Mouse (Mus musculus) gastrocnemius, adult 8-10 months (tissue): ENCODE measurements around the gene 9330182L06Rik. TPM values are rescaled to one million over a fixed set of nuclear protein-coding genes. Genes with fewer than 3 reads are reported as not detected.

Experiments
- DNase-seq, 2 experiments: peaks; one replicate each; pipeline ENCODE4 v3.0.0; 2022; ENCODE audit warnings: low spot score in 2 of 2
- total RNA-seq, 4 experiments: library from RNA; stranded (reverse); gene quantifications; 2 replicates each; pipeline ENCODE4 v1.2.4; 2022

The 9330182L06Rik gene
- total RNA-seq, 4 experiments from 2014 or later, result 0.13 to 0.29 TPM; not detected in 2

DNA sequence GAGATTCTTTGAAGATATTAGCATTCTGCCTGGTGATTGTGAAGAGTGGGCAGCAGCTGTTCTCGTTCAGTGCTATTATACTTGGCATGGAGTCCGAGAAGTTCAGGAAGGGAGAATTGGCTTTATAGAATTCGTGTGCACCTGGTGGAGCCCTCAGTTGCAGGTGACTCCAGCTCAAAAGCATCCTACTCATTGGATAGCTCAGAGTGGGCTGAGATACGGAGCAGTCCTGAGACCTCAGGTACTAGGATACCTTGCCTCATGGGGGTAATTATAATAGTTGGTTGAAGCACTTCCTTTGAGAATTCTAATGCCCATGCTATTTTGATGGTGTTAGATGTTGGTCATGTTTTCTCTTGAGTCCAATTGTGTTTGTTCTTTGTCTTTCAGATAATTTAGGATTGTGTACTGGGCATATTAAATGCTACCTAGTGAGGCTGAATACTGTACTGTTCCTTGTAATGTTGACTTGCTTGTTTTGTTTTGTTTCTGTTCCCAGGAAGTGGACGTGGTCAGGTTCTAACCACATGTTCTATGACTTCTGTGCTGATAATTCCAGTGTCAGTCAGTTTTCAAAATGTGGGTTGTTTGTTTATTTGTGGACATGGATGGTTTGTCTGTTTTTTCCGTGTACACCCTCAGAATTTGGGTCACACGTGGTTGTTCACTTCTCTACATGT lies 96.2 kb downstream of the 9330182L06Rik start:
- no peak for DNase-seq

DNA sequence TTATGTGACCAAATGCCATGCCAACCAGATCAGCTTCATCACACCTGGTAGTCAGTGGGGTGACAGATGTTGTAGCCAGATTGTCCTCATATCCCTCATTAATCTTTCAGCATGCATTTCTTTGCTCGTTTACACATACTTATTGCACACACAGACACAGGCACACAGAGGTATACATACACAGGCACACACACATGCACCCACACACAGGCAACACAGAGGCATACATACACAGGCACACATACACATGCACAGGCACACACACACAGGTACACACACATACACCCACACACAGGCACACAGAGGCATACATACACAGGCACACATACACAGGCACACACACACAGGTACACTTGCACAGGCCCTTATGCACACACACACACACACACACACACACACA lies 99.0 kb downstream of the 9330182L06Rik start:
- no peak for DNase-seq

DNA sequence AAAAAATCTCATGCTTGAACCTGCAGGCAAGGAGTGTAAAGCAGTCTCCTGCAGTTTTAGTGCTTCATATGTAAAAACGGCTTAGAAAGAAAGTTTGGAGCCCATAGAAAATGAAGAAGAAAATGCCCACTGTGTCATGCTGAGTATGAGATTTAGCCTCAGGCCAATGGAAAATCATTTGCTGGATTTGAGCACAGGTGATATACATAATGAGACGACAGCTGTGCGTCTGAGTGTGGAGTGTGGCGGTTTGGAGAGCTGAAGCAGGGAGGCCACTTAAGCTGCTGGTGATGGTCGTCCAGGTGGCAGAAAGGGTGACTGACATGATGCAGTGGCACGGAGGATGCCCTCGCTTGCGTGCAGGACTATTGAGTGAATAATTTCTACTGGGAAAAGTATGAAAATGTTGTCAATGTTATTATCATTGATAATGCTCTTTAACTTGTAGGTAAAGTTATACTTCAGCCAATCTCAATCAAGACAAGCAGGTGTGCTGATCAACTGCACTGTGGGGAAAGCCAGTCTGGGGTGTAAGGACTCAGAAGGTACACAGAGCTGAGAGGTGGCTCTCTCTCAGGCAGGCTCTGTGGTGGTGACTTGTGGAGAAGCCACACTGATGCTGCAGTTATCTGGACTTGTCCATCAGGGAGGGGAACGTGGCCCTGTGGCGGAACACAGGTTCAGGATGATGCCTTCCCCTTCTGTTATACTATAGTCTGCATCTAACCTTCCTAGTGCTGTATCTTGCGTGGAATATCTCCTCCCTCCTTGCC lies 102.2 kb downstream of the 9330182L06Rik start:
- DNase-seq, result no peak

DNA sequence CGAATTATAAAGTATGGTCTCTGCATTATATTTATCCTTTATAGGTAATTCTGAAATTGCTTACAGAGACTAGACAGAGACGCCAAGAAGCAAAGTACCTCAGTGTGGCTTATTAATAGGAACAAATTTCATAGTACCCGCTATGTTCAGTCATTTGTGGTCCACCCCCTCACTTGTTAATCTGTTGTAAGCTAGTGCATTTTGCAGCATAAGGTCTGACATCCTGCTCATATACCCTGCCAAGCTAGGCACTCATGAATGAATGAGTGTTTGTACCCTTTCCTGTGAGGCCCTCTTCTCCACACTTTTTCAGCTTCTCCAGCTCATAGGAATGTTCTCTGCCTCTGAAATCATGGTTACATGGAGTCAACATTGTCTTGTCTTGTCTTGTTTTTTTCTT lies 105.2 kb downstream of the 9330182L06Rik start:
- no peak for DNase-seq

DNA sequence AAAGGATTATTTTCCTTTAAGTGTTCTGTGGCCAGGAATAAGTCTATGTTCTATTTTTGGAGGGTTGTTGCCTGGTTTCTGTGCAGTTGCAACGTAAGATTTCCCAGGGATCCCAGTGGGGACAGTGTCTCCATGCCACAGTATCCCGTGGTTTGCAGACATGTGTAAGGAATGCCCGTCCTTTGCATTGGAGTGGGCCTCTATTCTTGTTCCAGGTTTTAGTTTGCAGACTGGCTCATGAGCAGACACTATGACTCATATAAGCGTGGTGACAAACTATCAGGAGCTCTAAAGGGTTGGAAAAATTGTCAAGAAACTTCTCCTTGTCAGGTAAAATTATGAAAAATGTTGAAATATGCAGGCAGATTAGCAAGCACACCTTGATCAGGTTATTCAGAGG lies 107.4 kb downstream of the 9330182L06Rik start:
- DNase-seq, result no peak

DNA sequence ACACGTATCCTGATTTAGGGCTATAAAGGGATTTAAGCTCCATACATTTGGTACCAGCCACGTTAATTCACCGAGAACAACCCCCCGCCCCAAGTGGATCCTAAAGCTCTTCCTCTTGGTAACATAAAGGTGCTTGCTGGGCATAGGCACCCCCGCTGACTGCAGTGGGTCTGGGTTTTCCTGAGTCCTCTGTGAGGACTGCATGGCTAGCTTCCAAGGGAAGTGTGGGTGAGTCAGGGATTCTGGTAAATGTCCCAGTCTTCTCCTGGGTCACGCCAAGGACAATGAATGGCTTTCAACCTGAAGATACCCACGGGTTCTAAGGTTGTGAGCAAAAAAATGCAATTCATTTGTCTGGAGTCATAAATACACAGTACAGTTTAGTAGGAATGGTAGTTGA lies 124.0 kb downstream of the 9330182L06Rik start:
- no peak for DNase-seq

DNA sequence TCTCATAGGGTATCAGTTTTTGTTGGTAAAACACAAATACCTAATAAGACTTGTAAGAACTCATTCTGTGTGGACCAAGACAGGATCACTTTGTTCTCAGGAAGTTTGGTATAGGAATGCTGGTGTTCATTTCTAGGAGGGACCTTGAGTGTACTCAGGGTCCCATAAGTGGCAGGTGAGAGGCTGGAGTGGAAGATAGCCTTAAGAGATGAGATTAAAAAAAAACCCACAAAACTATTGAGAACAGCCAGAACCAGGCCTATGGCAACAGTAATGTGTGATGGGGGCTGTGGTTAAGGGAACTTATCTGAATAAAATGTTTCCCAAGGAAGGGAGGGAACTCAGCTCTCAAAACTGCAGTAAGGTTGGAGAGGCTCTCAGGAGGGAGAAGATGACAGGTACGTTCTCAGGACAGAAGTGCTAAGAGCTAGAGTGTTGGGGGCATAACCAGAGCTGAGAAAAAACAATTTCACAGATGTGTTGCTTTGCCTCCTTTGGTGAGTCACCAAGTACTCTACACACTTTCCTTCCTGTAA lies 126.0 kb downstream of the 9330182L06Rik start:
- DNase-seq, result no peak

DNA sequence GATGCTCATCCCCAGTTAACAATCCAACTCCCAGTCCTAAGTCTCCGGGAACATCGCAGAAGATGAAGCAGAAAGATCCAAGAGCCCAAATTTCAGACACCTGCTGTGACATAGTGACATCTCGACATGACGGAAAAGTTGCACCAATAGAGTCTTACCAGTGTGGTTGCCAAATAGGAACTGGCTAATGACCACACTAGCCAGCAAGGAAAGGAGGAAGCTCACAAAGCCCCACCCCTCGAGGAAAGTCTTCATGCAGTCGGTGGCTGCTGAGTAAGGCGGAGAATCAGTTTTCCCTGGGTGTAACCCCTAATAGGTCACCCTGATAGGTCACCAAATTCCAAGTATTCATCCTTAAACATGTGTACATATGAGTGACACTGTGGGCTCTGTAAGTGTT lies 151.2 kb downstream of the 9330182L06Rik start:
- DNase-seq, result no peak

DNA sequence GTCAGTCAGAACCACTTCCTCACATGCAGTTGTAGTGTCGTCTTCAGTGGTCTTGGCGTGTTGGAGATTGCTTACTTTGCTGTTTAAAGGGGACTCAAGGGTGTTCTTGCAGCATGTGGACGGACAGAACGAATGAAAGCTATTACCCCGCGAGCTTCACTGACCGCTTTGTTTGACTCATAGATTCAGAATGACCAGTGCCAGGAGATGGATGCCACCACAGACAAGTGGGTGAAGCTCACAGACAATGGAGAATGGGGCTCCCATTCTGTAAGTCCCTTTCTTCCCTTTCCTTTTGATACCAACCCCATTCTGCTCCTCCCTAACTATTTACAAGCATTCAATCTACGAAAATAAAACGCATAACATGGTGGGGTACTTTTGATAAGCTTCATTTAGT lies 151.9 kb downstream of the 9330182L06Rik start:
- no peak for DNase-seq

DNA sequence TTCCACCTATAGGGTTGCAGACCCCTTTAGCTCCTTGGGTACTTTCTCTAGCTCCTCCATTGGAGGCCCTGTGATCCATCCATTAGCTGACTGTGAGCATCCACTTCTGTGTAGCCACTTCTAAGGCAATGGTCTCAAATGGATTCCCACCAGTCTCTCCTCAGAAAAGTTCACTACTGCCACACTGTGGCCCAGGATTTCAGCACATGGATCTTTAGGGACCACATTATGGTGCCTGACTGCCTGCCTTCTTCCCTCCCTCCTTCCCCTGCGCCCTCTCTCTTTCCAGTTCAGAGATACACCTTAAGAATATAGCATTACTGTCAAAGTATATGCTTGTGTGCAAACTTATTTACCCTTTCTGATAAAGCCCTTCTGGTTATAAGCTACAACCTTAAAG lies 154.0 kb downstream of the 9330182L06Rik start:
- DNase-seq, result no peak

DNA sequence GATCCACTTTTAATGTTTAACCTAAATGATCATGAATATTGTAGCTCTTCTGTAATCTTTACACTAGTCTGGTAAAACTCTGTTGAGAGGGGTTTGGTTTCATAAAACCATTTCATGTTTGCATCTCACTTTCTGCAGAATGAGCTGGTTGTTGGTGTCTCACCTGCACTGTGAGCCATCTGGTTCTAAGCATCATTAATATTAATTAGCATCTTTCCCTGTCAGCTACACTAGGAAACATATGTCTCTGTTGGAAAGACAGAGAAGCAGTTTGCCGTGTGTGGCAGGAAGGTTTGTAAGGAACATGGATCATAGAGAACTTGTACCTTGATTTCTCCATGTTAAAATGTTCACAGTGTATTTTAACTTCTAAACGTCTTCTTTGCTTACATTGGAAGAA lies 158.5 kb downstream of the 9330182L06Rik start:
- DNase-seq, result no peak

DNA sequence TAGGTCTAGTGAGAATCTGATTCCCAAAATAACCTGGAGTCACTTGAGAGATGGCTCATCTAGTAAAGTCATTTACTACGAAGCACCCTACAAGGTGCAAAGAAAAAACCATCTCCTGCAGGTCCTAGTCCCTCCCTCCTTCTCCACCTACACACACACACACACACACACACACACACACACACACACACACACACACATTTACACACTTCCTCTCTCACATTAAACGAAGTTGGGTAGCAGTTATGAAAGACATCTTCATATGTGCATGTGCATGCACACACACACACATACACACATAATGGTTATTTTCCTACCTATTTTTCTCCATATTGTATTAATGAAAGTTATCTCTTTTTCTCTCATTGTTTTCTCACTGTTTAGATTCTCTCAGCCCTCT lies 161.2 kb downstream of the 9330182L06Rik start:
- no peak for DNase-seq

DNA sequence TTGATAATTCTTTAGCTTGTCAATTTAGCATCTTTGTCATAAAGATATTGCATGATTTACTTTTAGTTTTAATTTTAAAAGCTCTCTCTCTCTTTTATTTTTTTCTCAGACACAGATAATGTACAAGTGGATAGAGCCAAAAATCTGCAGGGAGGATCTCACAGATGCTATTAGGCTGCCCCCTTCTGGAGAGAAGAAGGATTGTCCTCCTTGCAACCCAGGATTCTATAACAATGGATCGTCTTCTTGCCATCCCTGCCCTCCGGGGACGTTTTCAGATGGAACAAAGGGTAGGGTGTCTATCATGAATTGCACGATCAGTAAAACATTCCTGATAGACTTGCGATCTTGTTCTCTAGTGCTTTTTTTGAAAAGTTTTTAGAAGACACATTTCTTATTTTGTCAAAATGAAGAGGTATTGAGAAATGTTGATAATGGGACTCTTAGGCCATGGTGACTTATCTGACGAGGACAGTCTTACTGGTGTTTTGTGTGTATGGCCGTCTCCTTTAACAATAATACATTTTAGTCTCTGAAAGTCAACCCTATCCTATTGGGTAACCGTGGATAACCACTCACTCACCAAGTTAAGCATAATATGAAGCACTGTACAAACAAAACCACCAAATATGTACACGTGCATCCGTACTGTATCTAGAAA lies 161.8 kb downstream of the 9330182L06Rik start:
- no peak for DNase-seq

DNA sequence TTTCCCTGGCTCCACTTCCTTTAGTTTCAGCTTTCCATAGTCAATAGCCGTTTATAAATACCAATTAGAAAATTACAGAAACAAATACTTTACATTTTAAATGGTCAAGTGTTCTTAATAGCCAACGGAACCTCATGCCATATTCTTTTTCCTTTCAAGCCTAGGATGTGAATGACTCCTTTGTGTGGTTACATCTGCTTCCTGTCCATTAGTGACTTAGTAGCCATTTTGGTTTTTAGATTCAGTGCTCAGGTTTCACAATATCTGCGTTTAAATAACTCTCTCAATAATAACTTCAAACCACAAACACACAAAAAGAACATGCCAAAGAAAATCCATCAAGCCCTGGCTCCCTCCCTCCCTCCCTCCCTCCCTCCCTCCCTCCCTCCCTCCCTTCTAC lies 162.8 kb downstream of the 9330182L06Rik start:
- no peak for DNase-seq

DNA sequence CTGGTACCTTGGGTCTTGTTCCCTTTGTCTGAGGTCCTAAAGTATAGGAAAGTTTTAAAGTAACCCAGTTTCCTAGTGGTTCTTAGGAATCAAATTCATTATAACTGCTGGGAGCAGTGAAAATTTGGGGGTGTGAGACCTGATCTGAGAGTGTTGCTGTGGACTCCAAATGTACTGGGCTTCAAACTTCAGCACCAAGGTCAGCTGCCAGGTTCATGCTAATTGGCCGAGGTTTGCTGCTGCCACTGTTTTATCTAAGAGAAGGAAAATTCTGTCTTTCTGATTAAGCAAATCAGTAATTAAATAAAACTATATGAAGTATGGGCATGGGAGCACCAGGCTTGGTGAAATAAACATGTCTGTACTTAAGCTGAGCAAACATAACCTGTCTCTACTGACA lies 180.2 kb downstream of the 9330182L06Rik start:
- no peak for DNase-seq

DNA sequence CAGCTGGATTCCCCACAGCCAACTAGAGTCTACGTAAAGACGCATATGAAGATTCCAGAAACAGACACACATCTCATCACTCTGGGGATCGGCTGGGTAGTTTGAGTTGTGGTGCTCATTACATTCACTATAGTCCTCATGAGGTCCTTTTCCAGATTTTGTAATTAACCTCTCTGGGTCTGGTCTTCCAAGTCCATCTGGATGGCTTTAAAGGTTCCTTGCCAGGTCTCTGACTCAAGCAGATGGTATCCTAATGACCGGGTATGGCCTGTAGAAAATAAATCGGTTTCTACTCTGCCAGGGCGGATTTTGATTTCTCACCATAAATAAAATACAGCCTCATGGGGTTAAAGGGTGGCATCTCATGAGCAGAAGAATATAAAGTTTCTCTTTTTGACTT lies 183.0 kb downstream of the 9330182L06Rik start:
- no peak for DNase-seq

DNA sequence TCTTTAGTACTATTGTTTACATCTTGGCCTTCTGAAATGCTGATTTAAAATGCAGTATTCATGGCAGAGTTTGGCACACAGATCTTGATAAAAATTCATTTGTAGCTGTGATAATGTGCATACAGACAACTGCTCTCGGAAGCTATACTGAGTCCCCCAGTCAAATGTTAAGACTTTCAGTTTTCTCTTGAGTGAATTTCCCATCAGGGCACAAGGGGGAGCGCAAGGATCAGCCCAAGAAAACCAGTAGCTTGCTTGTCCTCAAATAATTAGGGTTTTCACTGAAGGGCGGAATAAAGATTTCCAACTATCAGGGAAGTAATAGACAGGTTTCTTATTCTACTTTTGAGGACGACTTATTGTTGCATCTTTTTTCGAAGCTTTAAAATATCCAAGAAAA lies 183.7 kb downstream of the 9330182L06Rik start:
- no peak for DNase-seq

DNA sequence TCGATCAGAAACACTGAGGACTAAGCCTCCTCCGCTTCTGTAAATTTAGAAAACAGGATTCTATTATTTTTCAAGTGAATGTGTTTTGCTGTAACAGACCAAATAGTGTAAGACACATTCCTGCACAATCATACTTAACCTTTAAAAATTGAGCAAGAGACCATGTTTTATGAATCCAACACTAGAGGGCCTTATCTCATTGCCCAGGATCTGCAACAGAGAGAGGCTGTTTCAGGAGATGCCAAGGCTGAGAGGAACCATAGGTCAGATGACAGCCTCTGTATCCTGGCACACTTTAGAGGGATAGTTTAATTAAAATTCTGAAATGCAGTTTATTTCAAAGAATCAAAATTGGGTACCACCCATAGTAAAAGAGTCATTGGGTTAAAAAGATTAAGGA lies 187.4 kb downstream of the 9330182L06Rik start:
- DNase-seq, result no peak

DNA sequence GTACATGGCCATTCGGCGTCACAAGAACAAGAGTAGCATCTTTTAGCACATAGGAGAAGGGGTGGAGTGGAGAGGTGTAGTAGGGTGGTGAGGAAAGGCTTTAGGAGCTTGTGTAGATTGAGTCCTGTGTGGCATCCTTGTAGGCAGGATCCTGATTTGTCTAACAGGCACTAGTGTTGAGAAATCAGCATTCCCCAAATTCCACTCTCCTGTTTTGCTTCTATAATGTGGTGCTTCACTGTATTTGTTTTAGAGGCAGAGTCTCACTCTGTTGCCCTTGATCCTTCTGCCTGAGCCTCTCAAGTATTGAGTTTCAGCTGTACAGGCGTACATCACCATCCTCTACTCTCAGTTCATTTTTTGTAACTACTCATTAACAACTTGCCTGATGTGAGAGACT lies 211.7 kb downstream of the 9330182L06Rik start:
- DNase-seq, result no peak

DNA sequence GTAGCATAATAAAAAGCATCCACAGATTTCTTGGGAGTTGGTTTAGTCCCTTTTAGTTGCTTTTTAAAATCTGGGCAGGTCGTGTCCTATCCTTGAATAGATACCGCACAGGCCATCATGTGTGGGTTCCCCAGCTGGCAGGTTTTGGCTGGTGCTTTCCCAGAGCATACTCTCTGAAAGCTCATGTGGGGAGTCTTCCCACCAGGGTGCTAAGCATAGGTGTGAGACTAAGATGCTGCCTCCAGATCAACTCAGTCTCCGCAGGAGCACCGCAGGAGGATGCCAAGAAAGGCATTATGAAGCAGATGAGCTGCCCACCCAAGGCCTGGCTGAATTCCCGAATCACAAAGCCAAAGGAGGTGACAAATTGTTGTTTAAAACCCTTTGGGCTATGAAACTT lies 229.5 kb downstream of the 9330182L06Rik start:
- no peak for DNase-seq

DNA sequence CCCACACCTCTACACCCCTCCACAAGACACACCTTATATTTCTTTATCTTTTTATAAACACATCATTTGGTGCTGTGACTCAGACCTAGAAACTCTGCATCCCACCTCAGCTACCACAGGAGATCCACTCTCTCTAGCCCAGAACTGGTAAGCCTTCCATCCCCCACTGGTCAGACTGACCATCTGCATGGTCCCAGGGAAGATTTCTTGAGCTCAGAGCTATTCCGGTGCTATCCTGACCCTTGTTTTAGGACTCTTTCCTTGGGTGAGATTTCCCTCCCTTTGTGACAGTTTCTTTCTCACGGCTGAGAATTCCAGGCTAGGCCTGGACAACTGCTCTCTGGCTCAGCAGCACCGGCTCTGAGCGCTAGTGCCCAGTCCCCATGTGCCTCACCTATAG lies 231.3 kb downstream of the 9330182L06Rik start:
- no peak for DNase-seq

DNA sequence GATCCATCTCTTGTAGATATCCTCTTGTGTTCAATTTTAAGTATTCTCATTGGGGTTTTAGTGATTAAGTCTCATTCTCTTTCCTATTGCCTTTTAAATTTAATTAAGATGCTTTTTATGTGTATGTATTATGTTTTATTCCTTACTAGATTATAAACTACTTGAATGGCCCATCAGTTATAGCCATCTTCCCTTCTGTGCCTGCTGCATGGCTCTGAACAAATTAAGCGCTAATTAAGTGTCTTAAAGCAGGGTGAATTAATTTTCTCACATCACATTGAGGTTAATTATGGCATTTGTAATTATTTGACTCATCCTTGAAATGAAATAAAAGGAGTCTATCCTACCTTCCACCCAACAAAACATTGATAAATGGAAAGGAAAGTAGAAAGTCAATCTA lies 245.1 kb downstream of the 9330182L06Rik start:
- no peak for DNase-seq
